Mouse (Mus musculus) WW6 (cell line): ENCODE measurements around the gene Zmat5.
"Not testable (repeated sequence)": the region's sequence is repeated elsewhere in the genome, so short reads cannot be mapped to it uniquely, and the experiment has no call there.

ENCODE experiments used
- DNase-seq: peaks from one replicate; pipeline ENCODE4 v3.0.0-alpha.2; 2013; ENCODE audit warnings: low read depth, low spot score

The Zmat5 gene

DNA sequence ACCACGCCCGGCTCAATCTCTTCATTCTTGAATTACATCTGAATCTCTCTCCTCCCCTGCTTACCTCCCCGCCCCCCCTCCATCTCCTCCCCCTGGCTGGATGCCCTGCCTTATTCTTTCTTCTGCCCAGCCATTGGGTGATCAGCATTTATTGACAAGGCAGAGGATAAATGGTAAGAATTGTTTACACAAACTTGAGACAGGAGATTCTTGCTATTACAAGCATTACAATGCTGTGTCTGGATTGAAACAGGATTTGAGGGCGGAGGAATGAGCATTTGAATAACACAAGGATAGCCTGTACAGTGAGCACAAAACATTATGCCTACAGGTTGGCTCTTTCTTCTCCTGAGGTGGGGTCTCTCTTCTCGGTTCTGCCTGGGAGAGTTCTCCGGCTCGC lies 14.1 kb upstream of the Zmat5 start:
- peak; percentile 62 for DNase-seq

DNA sequence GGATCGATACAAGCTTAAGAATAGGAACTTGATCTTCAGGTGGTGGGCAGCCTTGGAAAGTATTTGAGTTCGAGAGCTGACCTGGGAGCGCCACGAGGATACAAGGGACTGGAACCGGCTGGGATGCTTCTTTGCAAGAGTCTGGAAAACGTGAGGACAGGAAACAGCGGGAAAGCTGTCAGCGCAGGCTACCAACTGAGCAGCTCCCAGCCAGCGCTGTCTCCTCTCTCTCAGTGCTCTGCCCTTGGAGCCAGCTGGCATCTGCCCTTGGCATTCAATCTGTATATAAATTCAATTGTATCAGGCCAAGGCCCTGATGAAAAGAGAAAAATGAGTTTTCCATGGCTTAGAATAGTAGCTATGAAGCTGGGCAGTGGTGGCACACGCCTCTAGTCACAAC lies 13.3 kb upstream of the Zmat5 start:
- DNase-seq = no peak

DNA sequence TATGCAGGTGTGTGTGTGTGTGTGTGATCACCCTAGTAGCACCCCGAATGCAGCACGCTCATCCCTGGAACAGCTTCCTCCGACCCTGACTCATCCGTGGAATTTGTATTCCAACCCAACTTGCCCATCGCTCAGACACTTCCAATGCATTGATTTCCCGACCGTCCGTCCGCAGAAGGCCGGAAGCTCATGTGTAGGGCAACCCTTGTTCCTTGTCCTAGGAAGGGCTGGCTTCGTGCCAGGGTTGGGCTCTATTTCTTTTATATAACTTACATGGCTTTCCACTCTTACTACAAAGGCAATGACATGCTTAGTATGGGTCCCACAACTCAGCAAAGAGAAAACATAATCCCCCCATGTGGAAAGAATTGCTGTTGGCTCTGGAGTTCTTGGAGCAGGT lies 12.3 kb upstream of the Zmat5 start:
- no peak for DNase-seq

DNA sequence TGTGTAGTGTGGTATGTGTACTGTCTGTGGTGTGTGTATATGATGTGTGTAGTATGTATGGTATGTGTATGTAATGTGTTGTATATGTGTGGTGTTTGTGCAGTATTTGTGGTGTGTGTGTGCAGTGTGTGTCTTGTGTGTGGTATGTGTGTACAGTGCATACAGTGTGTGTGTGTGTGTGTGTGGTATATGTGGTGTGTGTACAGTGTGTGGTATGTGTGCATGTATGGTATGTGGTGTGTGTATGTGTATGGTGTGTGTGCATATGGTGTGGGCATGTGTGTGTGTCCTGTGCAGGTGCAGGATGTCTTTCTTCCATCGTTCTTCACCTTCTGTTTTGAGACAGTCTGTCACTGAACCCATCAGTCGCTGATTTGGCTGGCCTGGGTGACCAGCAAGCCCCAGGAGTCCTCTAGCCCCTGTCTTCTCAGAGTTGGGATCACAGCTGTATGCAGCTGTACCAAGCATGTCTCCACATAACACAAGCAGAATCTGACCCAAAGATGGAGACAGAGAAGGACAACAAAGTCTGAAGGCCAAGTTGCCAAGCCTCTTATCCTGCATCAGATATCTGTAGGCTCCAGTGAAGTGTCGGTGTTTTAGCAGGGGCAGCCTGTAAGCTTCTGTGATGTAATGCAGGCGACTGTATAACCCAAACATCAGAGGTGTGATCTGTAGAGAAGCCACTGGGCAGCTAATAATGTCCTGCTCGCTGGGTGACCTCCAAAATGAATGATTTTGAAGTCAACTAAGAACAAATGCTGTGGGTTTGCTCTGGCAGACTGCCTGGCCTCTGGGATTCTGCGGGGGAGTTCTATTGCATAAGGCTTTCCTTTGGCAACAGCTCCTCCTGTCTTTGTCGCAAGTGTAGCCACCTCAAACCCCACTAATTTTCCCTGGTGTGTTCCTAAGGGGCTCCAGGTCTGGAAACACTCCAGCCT lies 7.2 kb upstream of the Zmat5 start:
- DNase-seq = no peak

GRCm38 (mm10) chr11:4700726-4701125 lies 3.8 kb upstream of the Zmat5 start:
- DNase-seq = no peak

- DNase-seq = no peak
Measured at GRCm38 (mm10) chr11:4703688-4704071, 798 bp upstream of the Zmat5 start.

- no peak for DNase-seq
Measured at GRCm38 (mm10) chr11:4705178-4705577, 700 bp downstream of the Zmat5 start.

DNA sequence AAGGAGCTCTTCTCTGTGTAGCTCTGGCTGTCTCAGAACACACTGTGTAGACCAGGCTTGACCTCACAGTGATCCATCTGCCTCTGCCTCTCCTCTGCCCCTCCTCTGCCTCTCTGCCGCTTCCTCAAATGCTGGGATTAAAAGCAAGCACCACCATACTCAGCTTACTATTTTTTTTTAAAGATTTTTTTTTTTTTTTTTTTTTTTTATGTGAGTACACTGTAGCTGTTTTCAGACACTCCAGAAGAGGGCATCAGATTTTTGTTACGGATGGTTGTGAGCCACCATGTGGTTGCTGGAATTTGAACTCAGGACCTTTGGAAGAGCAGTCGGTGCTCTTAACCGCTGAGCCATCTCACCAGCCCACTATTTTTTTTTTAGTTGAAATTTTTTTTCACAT lies 5.7 kb downstream of the Zmat5 start:
- DNase-seq = not testable (repeated sequence)

DNA sequence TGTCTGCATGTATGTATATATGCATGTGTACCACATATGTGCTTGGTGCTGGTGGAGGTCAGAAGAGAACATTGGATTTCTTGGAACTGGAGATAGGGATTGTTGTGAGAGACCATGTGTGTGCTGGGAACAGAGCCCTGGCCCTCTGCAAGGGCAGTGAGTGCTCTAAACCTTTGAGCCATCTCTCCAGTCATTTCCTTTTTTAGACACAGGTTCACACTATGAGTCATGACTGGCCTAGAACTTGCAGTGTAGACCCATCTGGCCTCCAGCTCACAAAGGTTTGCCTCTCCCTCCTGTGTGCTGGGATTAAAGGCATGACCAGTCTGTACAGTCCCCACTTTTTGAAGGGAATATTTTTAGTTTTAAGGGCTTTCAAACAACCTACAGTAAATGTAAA lies 8.3 kb downstream of the Zmat5 start:
- DNase-seq = no peak

- DNase-seq = no peak
Measured at GRCm38 (mm10) chr11:4714727-4715126, 10.2 kb downstream of the Zmat5 start.

DNA sequence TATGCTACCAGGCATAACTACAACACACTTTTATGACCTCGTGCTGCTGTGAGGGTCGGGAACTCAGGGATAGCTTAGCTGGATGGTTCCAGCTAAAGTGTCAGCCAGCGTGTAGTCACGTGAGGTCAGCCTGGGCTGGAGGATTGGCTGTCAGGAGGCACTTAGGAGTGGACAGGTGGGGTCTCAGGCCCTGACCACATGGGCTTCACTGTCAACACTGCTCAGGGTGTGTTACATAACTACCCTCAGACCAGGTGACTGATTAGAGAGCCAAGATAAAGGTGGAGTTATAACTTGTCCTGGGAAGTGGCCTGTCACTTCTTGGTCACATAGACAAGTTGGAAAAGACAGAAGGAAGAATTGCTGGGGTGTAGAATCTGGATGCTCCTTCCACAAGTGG lies 11.1 kb downstream of the Zmat5 start:
- DNase-seq = no peak

DNA sequence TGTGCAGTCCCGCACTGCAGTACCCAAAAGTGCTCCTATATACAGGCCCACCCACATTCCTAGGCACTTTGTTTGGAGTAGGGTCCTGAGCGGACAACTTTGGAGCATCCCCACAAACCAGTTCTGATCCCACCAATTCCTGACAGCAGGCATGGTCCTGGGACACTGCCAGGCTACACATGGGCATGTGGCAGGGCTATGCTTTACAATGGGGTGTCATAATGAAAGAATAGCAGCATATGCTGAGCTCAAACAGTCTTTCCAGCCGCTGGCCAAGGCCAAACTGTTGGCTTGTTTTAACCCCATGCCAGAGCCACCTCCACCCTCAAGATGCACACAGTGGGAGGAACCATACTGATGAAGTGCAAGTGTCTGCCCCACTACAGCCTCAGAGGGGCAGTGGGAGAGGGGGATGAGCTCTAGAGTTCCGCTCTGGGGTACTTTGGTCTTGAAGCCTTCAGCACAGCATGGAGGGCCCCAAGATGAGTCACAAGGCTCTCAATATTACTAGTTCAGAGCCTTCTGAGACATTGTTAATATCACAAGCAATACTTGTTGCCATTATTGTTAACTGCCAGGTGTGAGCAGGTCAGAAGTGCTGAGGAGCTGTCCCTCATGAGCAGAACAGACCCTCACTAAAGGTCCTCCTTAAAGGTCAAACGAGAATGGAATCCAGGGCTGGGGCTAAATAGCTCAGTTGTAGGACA lies 12.2 kb downstream of the Zmat5 start:
- DNase-seq = no peak

DNA sequence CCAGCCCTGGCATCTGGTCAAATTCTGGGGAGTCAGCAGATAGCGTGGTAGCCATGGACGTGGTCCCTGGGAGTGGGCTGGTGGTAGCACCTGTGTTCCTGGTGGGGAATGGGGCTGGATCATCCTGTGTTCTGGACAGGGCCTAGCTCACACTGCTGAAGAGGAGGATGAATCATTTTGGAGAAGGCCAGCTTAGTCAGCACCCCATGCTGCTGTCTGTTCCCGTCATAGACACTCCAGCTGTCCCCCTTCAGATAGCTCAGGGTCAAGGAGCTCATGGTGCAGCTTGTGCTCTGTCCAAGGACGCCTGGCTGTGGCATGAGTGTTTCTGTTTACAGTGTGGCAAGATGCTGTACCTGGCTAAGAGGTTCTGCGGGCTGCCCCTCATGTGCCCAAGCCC lies 14.1 kb downstream of the Zmat5 start:
- DNase-seq = no peak

DNA sequence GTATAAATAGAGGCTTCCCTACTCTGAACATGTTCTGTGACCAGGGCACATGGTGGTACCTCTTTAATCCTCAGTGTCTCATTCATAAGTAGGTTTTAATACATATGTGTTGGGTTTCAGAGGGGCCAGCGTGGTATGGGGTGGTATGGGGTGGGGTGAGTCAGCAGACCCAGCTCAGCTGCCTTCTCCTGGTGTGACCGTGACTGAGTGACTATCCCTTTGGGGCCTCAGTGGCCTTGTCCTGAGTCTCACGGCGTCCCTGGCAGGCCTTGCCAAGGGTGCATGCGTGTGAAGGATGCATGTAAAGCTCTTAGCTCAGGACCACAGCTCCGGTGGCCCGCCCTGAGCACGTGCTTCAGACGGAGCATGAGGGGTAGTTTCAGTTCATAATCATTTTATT lies 15.5 kb downstream of the Zmat5 start:
- DNase-seq = no peak

DNA sequence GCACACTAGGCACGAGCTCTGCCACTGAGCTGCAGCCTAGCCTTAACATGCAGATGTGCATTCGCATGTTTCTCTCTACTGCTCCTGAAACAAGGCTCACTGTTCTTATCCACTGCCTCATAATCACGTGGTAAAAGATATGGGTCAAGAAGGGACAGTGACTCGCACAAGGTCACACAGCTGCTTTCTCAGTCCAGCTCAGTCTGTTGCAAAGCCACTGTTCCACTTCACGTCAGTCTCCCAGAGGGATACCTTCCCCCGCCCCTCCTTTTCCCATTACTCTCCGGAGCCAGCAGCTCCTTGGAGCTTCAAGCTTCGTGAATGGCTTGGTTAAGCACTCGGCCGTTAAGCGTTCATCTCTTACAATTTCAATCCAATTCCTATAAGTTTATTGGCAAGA lies 15.9 kb downstream of the Zmat5 start:
- no peak for DNase-seq

DNA sequence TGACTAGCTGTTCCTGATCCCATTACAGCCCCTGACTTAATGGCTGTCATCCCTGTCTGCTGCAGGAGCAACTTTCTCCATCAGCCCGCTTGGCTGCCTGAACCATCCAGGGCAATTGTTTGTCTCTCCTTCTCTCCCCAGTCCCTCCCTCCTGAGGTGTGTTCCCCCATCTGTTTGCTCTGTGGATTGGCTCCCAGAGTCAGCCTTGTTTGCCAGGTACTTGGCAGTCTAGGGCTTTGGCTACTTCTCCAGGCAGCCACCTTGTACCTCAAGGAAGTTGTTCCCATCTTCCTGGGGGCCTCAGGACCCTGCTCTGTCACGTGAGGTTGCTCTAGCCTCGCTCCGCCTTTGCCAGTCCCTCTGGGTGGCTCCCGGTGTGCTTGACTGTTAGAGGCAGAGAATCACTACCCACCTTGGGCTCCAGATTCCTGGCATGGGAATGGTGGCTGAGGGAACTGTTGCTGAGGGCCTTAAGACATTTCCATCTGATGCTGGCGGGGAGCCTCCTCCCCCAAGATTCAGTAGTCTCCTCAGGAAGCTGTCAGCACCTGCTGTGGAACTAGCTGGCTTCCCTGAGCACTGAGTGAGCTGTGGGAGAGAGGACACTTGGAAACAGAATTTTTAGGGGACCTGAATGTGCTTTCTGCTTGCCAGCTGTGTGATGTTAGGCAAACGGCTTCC lies 16.6 kb downstream of the Zmat5 start:
- DNase-seq = no peak

DNA sequence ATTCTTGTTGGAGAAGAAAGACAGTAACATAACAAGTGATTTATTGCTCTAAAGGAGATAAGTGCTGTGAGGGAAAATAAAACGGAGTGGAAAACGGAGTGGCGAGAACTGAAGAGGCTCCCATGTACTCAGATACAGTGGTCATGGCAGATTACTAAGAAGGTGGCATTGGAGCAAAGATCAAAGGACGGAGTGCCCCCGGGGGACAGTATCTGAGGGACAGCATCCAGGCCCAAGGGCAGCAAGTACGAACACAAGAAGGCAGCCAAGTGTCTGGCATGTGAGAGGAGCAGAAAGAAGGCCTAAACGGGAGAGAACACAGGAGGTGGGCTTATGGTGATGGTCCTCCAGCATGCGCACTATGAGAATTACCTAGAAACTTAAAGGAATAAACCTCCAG lies 17.2 kb downstream of the Zmat5 start:
- DNase-seq = no peak

DNA sequence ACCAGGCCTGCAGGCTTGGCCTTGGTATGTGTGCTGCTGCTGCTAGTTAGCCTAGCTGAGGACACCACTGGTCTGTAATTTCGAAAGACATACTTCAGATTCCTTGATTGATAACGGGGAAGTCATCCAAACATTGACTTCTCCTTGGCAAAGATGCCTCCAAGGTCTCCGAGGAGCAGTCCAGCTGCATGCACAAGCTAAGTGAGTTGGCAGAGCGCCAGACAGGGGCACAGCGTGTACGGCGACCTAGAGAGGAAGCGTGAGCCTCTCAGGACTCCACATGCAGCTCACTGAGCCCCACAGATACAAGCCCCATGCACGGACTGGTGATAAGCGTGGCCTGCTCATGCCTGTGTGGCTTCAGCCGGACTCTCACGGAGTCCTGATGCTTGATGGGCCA lies 25.1 kb downstream of the Zmat5 start:
- no peak for DNase-seq

GRCm38 (mm10) chr11:4730096-4730495 lies 25.6 kb downstream of the Zmat5 start:
- DNase-seq = no peak

- no peak for DNase-seq
Measured at GRCm38 (mm10) chr11:4730913-4731312, 26.4 kb downstream of the Zmat5 start.

DNA sequence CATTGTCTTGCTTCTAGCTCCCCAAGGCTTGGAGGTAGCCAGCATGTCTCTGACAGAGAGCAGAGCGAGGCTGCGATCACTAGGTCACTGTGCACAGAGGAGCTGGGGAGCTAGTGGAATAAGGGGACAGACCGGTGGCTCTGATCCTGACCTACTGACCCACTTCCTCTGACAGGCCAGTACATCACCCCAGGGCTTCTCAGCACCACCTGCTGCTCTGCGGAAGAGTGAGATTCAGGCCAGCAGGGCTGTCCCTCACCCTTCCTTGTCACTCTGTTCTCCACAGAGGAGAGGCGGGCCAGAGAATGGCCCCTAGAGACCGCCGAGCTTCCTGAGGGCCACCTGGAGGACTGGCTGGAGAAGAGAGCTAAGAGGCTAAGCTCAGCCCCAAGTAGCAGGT lies 27.3 kb downstream of the Zmat5 start:
- DNase-seq = no peak

DNA sequence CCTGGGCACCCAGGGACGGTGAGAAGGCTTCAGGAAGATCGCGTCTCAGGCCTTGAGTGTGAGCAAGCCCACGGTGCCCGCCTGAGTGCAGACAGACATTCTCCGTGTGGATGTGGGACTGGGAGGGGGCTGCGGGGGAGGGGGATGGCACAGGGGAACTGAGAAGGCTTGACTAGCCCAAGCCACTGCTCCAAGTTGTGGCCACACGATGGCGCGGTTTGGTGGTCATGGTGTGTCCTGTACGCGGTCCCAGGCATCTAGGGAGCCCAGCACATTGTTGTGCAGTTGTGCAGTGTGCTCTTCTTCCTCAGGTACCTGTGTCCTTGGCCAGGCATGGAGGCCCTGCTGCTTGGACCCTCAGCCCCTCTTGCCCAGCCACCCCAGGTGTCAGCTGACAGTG lies 29.7 kb downstream of the Zmat5 start:
- no peak for DNase-seq

DNA sequence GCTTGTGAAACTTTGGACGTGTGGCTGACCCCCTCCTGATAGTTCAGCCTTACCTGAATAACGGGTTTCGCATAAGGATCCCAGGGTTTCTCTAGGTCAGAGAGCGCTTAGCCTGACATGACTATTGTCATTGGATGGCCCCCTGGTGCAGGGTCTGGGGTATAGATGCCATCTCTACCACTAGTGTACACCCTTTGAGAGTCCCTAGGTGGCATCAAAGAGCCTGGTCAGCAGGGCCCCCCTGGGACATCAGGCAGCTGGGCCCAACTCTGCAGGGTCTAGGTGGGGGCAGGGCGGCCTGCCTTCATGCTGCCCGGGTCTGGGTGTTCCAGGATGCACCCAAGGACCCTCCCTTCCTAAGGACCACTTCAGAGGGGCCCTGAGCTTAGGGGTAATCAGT lies 31.9 kb downstream of the Zmat5 start:
- DNase-seq = no peak
